Mouse (Mus musculus): Measurements from ENCODE around the gene 1700001C02Rik. TPM values are rescaled to one million over a fixed set of nuclear protein-coding genes. Genes with fewer than 3 reads are reported as not detected.
A peak's percentile ranks its signal among the peaks of the same experiment; 100 is the strongest.

Gene 1700001C02Rik
- not detected for polyA plus RNA-seq (2021)

DNA sequence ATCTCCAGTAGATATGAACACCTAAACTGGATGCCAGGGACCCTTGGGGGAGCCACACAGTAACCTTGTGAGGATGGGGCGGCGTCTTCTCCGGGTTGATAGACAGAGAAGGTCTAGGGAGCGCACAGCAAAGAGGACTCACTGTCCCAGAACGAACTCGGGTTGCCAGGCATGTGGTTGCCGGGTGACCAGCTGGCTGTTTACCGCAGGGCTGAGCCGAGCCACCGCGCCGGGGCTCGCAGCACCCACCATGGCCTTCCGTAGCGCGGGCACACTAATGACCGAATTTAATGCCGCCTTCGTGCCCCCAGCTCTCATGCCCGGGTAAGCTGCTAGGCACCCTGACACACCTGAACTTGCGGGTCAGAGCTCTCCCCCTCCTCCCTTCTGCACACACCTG is at the start of gene 1700001C02Rik:
TSS of gene 1700001C02Rik (plus strand) at position 187 of the 400 bp plus-strand sequence.
- POLR2A ChIA-PET, result no interaction called here
- no peak for ATAC-seq

DNA sequence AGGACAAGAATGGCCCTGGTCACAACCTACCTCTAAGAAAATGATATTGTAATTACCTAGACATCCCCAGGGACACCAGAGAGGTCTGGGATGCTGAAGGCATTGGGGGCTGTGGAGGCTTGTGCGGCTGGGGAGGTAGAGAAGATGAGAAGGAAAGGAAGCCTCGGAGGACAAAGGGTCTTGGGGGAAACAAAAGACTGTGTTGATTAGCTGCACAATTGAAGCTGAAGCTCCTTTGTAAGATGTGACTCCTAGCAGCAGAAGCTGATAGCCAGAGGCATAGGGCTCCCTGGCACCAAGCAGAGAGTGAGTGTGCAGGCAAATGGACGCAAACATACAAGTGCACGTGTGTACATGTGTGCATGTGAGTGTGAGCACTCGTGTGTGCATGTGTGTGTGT is 49.2 kb upstream of the 1700001C02Rik start:
- no peak for TF ChIP-seq CTCF (IDR thresholded peaks at IDR 0.05)
- H3K27me3 ChIP-seq, result peaks cover 21% of the 10 kb centered on the region
- DNase-seq (ENCODE audit: low read depth, low spot score) (no peak), ATAC-seq (no peak)
- POLR2A ChIA-PET, result no interaction called here
- in situ Hi-C loops (cut with MboI; ENCODE audit: low pct_unique_long_range_greater_than_20kb), result no loop called here
- CTCF ChIA-PET, result no interaction called here

More for the DNA sequence above, at the start of gene 1700001C02Rik:
- in situ Hi-C loops (cut with MboI; ENCODE audit: low pct_unique_long_range_greater_than_20kb), result no loop called here
- no peak for DNase-seq (ENCODE audit: low read depth, low spot score)
- H3K27me3 ChIP-seq, result peaks cover 56% of the 10 kb centered on the region
- CTCF ChIA-PET, result no interaction called here
- TF ChIP-seq CTCF (IDR thresholded peaks at IDR 0.05), result no peak

DNA sequence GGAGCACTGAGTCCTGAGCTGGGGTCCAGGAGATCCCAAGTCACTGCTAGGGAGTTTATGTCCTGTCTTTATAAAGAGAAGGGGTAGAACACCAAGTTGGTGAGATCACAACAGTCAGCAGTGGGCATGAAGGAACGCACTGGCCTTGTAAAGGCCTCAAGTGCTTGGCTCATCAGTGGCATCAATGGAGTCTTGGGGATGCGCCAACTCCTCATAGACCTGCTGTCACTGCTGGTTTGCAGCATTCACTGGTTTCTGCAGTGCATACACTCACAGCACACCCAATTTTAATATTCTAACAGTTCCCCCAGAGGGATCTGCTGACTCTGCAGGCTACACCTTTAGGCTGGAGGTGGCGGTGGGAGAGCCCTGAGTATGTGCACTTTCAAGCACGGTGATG is 42.7 kb upstream of the 1700001C02Rik start:
- ATAC-seq, result no peak
- in situ Hi-C loops (cut with MboI; ENCODE audit: low pct_unique_long_range_greater_than_20kb), result loop anchor here (5.0 kb wide), 1 partner anchor 214 kb away; no protein-coding TSS in a partner anchor
- ChIA-PET CTCF (interaction anchor here (1.0 to 1.4 kb wide), 2 partner anchors 12 to 61 kb away, joined by 3 read pairs; no protein-coding TSS in a partner anchor), POLR2A (no interaction called here)
- peaks cover 17% of the 10 kb centered on the region for H3K27me3 ChIP-seq
- DNase-seq (ENCODE audit: low read depth, low spot score), result no peak
- no peak for TF ChIP-seq CTCF (IDR thresholded peaks at IDR 0.05)

DNA sequence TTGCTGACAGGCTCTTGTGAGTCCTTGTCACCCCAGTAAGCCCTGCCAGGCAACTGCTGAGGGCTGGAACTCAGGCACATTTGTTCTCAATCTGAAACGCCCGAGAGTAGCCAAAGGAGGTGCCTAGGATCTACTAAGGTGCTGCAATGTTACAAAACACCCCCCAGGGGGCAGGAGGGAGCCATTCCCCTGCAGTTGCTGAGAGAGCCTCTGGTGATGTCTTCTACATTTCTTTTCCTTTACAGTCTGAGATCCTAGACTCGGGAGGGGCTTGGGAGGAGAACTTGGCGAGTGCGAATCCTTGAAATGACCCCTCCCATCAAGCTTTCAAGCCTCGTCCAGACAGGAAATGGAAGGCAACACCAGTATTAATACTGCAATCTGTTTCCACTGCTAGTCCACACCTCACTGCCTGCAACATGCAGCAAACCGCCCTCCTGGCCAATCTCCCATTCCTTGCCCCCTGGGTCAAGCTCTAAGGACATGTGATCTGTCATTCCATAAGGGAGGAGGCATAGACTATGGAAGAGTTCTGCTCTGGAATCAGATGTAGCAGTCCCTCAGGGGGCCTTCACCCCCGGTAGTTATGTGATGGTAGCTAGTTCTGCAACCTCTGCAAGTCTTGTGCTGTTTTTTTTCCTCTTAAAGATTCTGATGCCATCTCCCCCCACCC is 42.1 kb upstream of the 1700001C02Rik start:
- ATAC-seq, result peak; percentile 33
- ChIA-PET CTCF (interaction anchor here (1.0 to 1.4 kb wide), 4 partner anchors 12 to 204 kb away, joined by 3 read pairs; no protein-coding TSS in a partner anchor), POLR2A (no interaction called here)
- in situ Hi-C loops (cut with MboI; ENCODE audit: low pct_unique_long_range_greater_than_20kb), result loop anchor here (5.0 kb wide), 1 partner anchor 214 kb away; no protein-coding TSS in a partner anchor
- peak; percentile 87 for TF ChIP-seq CTCF (IDR thresholded peaks at IDR 0.05)
- DNase-seq (ENCODE audit: low read depth, low spot score), result no peak
- H3K27me3 ChIP-seq, result peaks cover 17% of the 10 kb centered on the region

DNA sequence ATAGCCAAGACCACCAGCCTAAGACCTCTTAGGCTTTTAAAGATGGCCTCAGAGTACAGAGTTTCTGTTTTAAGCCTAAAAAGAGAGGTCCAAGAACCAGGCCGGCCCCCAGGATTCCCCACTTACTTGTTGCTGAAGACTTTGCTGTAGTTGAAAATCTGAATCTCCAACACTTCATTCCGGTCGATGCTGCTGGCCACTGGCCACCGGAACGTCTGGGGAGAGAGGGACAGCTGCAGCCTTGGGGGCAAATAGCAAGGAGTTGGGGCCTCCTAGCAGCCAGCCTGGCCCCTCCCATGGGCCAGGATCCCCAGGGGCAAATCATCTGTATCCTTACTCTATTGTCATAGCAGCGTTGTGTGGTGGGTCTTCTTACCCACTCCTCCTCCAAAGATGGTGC is 38.4 kb upstream of the 1700001C02Rik start:
- in situ Hi-C loops (cut with MboI; ENCODE audit: low pct_unique_long_range_greater_than_20kb), result no loop called here
- ATAC-seq, result no peak
- peaks cover 21% of the 10 kb centered on the region for H3K27me3 ChIP-seq
- no peak for DNase-seq (ENCODE audit: low read depth, low spot score)
- TF ChIP-seq CTCF (IDR thresholded peaks at IDR 0.05), result no peak
- ChIA-PET POLR2A (no interaction called here), CTCF (no interaction called here)

DNA sequence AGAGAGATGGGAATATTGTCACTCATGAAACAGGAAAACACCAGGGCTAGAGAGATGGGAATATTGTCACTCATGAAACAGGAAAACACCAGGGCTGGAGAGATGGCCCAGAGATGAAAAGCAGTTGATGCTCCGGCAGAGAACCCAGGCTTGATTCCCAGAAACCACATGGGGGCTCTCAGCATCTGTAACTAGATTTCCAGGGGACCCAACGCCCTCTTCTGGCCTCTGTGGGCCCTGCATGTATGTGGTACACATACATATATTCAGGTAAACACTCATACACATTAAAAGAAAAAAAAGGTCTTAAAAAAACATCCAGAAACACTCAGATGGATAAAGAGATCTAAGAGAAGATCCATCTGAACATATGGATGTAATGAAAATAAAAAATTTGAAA is 26.9 kb upstream of the 1700001C02Rik start:
- CTCF ChIA-PET, result no interaction called here
- in situ Hi-C loops (cut with MboI; ENCODE audit: low pct_unique_long_range_greater_than_20kb), result no loop called here
- ATAC-seq (no peak), DNase-seq (ENCODE audit: low read depth, low spot score) (no peak)
- peaks cover 48% of the 10 kb centered on the region for H3K27me3 ChIP-seq
- POLR2A ChIA-PET, result no interaction called here
- no peak for TF ChIP-seq CTCF (IDR thresholded peaks at IDR 0.05)

DNA sequence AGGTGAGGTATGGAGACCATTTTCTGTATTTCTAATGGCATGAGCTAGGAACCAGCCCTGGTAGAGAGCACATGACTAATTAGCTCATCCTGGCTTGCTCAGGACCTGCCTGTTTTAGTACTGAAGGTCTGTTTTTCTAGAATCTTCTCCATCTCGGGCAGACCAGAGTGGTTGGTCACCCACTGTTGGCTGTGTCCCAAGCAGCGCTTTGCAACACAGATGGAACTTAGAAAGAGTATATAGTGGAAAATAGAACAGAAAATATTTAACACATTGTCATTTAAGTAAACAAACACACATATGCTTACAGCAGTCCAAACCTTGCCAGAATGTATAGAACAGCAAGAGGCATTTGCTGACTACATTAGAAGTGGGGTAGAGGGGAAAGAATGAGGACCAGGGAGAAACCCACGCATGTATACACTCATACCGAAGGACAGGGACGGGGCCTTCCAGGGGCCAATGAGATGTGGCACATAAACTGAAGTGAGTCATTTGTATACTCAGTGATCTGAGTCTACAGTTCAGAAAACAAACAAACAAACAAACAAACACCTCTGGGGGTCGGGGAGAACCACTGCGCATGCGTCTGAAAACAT is 25.4 kb upstream of the 1700001C02Rik start:
- peaks cover 57% of the 10 kb centered on the region for H3K27me3 ChIP-seq
- DNase-seq (ENCODE audit: low read depth, low spot score) (no peak), ATAC-seq (no peak)
- in situ Hi-C loops (cut with MboI; ENCODE audit: low pct_unique_long_range_greater_than_20kb), result no loop called here
- TF ChIP-seq CTCF (IDR thresholded peaks at IDR 0.05), result no peak
- ChIA-PET POLR2A (no interaction called here), CTCF (no interaction called here)

DNA sequence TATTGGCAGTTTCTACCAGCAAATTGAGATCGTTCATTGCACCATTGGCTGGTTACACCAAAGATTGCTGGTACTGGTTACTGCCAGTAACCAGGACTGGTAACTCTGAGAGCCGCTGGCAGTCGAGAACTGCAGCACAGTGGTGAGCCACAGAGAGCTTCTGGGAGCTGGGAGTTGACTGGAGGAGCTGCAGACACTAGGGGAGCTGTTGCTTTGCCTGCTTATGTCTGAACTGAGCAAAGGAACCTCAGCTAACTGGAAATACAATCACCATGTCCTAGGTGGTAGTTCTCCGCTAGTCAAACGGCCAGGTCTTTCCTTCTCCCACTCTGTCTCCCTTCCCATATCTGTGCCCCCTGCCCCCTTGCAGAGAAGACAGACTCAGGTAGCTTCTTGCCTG is 23.7 kb upstream of the 1700001C02Rik start:
- no peak for ATAC-seq
- TF ChIP-seq CTCF (IDR thresholded peaks at IDR 0.05), result no peak
- POLR2A ChIA-PET, result no interaction called here
- CTCF ChIA-PET, result no interaction called here
- in situ Hi-C loops (cut with MboI; ENCODE audit: low pct_unique_long_range_greater_than_20kb), result no loop called here
- DNase-seq (ENCODE audit: low read depth, low spot score), result no peak
- peaks cover 58% of the 10 kb centered on the region for H3K27me3 ChIP-seq

DNA sequence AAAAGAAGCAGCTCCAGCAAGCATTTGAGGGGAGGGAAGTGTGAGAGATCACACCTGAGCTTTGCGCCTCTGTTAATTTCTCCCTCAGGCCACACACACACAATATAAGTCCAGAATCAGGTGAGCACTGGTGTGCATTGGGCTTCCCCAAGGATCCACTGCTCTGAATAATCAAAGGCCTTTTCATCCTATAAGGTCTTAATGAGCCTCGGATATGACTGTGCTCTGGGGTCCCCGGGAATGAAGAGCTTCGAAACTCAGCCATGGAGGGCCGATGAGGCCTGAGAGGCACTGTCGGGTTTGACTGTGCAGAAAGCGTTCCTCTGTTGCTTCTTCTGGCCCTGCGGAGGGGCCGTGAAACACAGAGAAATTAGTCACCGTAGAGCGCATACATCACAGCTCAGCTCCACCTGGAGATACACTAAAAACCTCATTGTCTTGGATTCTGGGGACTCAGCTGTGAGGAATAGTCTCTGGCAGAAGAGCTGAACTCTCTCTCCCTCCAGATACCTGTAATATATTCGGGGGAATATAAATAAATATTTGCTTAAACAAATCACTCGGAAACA is 21.4 kb upstream of the 1700001C02Rik start:
- in situ Hi-C loops (cut with MboI; ENCODE audit: low pct_unique_long_range_greater_than_20kb), result no loop called here
- peaks cover 60% of the 10 kb centered on the region for H3K27me3 ChIP-seq
- ChIA-PET POLR2A (no interaction called here), CTCF (interaction anchor here (1.0 kb wide), 1 partner anchor 52 kb away, joined by 3 read pairs; no protein-coding TSS in a partner anchor)
- DNase-seq (ENCODE audit: low read depth, low spot score), result no peak
- TF ChIP-seq CTCF (IDR thresholded peaks at IDR 0.05), result no peak
- no peak for ATAC-seq

DNA sequence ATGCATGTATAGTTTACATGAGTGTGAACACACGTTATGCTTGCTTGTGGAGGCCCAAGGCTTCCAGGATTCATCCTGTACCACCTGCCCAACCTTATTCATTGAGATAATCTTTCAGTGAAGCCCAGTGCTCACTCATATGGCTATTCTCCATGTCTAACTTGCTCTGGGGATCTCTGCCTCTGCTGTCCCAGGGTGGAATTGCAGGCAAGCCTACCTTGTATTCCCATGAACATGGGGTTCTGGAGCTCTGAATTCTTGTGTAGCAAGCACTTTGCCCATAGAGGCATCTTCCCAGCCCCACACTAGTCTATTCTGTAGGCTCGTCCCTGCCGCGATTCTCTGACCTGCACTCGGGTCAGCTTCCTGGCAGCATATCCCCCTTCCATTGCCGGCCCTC is 9.8 kb upstream of the 1700001C02Rik start:
- TF ChIP-seq CTCF (IDR thresholded peaks at IDR 0.05), result no peak
- H3K27me3 ChIP-seq, result peaks cover 49% of the 10 kb centered on the region
- no peak for ATAC-seq
- ChIA-PET CTCF (no interaction called here), POLR2A (no interaction called here)
- in situ Hi-C loops (cut with MboI; ENCODE audit: low pct_unique_long_range_greater_than_20kb), result no loop called here
- DNase-seq (ENCODE audit: low read depth, low spot score), result no peak

DNA sequence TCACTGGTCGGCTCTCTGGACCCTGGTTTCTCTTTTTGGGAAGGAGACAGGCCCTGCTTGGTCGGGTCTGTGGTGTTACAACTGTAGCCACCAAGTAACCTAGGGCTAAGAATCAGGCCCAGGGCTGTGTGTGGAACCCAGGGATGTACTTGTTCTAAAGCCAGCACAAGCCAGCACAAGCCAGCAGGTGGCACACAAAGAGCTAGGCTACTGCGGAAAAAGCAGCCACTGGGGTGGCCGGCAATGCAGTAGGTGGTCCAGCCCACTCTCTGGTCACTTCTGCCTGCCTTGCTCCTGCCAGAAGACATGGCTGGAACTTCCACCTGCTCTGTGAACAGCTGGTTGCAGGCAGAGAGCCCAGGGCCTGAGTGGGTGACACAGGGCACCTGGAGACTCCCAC is 5.7 kb upstream of the 1700001C02Rik start:
- no peak for DNase-seq (ENCODE audit: low read depth, low spot score)
- ATAC-seq, result no peak
- H3K27me3 ChIP-seq, result peaks cover 57% of the 10 kb centered on the region
- CTCF ChIA-PET, result interaction anchor here (0.9 kb wide), 1 partner anchor 11 kb away, joined by 3 read pairs; no protein-coding TSS in a partner anchor
- in situ Hi-C loops (cut with MboI; ENCODE audit: low pct_unique_long_range_greater_than_20kb), result no loop called here
- TF ChIP-seq CTCF (IDR thresholded peaks at IDR 0.05), result no peak
- POLR2A ChIA-PET, result no interaction called here

All from Patski (cell line).